Mouse (Mus musculus) megakaryocyte, embryonic 14.5 days (primary cell): ENCODE data around the gene Xylt2.

Experiments used
- FLI1 ChIP-seq: IDR thresholded peaks from 2 replicates; pipeline ENCODE4 v1.6.1; 2012; ENCODE audit warnings: low read length, inconsistent platforms, mixed read lengths
- GATA1 ChIP-seq: IDR thresholded peaks from 3 replicates; pipeline ENCODE4 v1.6.1; 2012; ENCODE audit warnings: mixed read lengths, low read length, inconsistent platforms, borderline replicate concordance

DNA sequence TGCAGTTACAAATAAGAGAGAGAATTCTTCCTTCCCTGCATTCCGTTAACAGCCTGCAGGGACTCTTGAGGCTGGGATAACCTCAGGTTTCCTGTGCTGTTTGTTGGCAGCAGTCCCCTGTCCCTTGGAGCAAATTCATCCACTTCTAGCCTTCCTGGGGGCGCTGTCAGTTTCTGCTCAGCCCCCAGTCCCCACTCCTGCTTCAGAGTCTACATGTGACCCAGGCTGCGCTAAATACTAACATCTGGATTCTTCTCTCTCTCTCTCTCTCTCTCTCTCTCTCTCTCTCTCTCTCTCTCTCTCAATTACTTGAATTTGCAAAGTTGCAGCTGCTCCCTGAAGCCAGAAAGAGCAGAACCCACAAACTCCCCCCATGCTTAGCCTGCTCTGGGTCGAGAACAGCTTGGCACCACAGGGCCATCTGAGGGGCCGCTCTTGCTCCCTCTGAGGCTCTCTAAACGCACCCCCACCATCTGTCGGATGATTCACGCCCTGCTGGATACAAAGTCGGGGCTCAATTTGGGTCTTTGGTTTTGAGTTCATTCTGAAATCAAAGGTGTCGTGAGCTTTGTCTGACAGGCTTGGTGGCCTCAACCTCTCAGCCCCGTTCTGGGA lies 36.0 kb upstream of the Xylt2 start:
- TF ChIP-seq GATA1 (no peak), FLI1 (no peak)
